In the genomic region with DNA sequence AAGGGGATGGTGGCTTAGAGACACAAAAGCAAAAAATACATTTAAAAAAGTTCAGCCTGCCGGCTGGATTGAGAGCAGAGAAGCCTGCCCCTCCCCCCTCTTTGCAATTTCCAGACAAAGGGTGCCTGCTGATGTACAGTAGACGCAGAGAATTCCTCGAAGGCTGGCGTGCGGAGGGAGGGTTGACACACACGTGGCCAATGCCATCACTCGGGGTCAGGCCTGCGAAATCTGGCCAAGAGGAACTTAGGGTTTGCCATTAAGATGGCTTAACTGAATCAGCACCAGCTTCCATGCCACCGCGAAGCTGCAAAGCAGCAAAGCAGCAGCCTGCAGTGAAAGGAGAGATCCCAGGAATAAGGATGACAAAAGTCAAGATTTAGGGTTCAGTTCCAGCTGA, we compare ENCODE assay signal across 8 mouse cellular contexts. TPM values are rescaled to one million over a fixed set of nuclear protein-coding genes. Genes with fewer than 3 reads are reported as not detected.
DNase-seq lines count a peak whose midpoint lies in the region; ATAC-seq and TF ChIP-seq lines count a peak whose summit lies in the region.

No protein-coding gene starts in this region.

- H3K9me3 ChIP-seq in ES-Bruce4 (replicated peaks; ENCODE audit: control insufficient read depth, insufficient read depth, low read length, poor library complexity, severe bottlenecking): no peaks in the 10 kb centered on the region
- H3K9me3 ChIP-seq in forebrain, embryonic 11.5 days (ENCODE audit: control insufficient read depth, low read length): no peaks in the 10 kb centered on the region; the same call in 1 of the 2 replicates
- no peaks in the 10 kb centered on the region for H3K9me3 ChIP-seq in intestine, embryonic 14.5 days (ENCODE audit: control insufficient read depth, low read length)
- H3K9me3 ChIP-seq in lung, postnatal 0 days (ENCODE audit: low read length): no peaks in the 10 kb centered on the region

- TF ChIP-seq CTCF in ES-Bruce4 (IDR thresholded peaks at IDR 0.05; ENCODE audit: low read depth, low read length): no peak
- no peak for TF ChIP-seq CTCF in lung, postnatal 0 days (IDR thresholded peaks at IDR 0.05)

- no peak for TF ChIP-seq POLR2A in ES-Bruce4 (IDR thresholded peaks at IDR 0.05; ENCODE audit: insufficient read depth, low read length)

- no peak overlapping the region for H3K4me3 ChIP-seq in ES-Bruce4 (ENCODE audit: low read depth, low read length)
- peak overlapping the region; percentile 100 for H3K4me3 ChIP-seq in forebrain, embryonic 11.5 days (ENCODE audit: low read depth, low read length)
- peak overlapping the region; percentile 92 for H3K4me3 ChIP-seq in intestine, embryonic 14.5 days (ENCODE audit: low read depth, low read length)
- H3K4me3 ChIP-seq in lung, postnatal 0 days (ENCODE audit: low read depth, low read length): no peak overlapping the region

- peak; percentile 82; the same call in 1 of the 2 replicates for TF ChIP-seq EP300 in ES-Bruce4 (IDR thresholded peaks at IDR 0.05; ENCODE audit: insufficient read depth, low read depth, low read length)
- no peak for TF ChIP-seq EP300 in lung, postnatal 0 days (IDR thresholded peaks at IDR 0.05)

- H3K4me1 ChIP-seq in ES-Bruce4 (ENCODE audit: control insufficient read depth, insufficient read depth, low read length): peaks cover 2% of the 10 kb centered on the region
- H3K4me1 ChIP-seq in forebrain, embryonic 11.5 days (replicated peaks; ENCODE audit: control insufficient read depth, insufficient read depth, low read length): peaks cover 4% of the 10 kb centered on the region; the same call in 1 of the 2 replicates
- peaks cover 20% of the 10 kb centered on the region for H3K4me1 ChIP-seq in intestine, embryonic 14.5 days (replicated peaks; ENCODE audit: control insufficient read depth, insufficient read depth, low read length)
- H3K4me1 ChIP-seq in lung, postnatal 0 days (ENCODE audit: insufficient read depth, low read depth, low read length): peaks cover 7% of the 10 kb centered on the region; the same call in 1 of the 2 replicates

- 0 out of 2 replicates have a peak, but pooled peaks have one; percentile 16 for ATAC-seq in forebrain, embryonic 11.5 days (replicated peaks; ENCODE audit: low FRiP score)
- ATAC-seq in intestine, embryonic 14.5 days (replicated peaks; ENCODE audit: low FRiP score, low TSS enrichment, low read depth): no peak
- no peak for ATAC-seq in lung, postnatal 0 days

- no peaks in the 10 kb centered on the region for H3K27me3 ChIP-seq in ES-Bruce4 (ENCODE audit: control insufficient read depth, insufficient read depth, low read length, poor library complexity, severe bottlenecking)
- H3K27me3 ChIP-seq in forebrain, embryonic 11.5 days (ENCODE audit: control insufficient read depth, insufficient read depth, low read length): no peaks in the 10 kb centered on the region
- H3K27me3 ChIP-seq in intestine, embryonic 14.5 days (replicated peaks; ENCODE audit: control insufficient read depth, insufficient read depth, low read length): no peaks in the 10 kb centered on the region
- H3K27me3 ChIP-seq in lung, postnatal 0 days (replicated peaks; ENCODE audit: insufficient read depth, low read length): no peaks in the 10 kb centered on the region

- no peak overlapping the region for H3K9ac ChIP-seq in ES-Bruce4 (ENCODE audit: low read depth, poor library complexity, severe bottlenecking)
- peak overlapping the region; percentile 61 for H3K9ac ChIP-seq in forebrain, embryonic 11.5 days (ENCODE audit: low read length)
- peak overlapping the region; percentile 100 for H3K9ac ChIP-seq in intestine, embryonic 14.5 days (ENCODE audit: low read length)
- H3K9ac ChIP-seq in lung, postnatal 0 days (replicated peaks; ENCODE audit: low read depth): no peak overlapping the region

- no peaks in the 10 kb centered on the region for H3K36me3 ChIP-seq in ES-Bruce4 (ENCODE audit: control insufficient read depth, insufficient read depth, low read length, poor library complexity, severe bottlenecking)
- no peaks in the 10 kb centered on the region; the same call in 1 of the 2 replicates for H3K36me3 ChIP-seq in forebrain, embryonic 11.5 days (ENCODE audit: control insufficient read depth, insufficient read depth, low read length)
- 0 out of 2 replicates have a peak, but pooled peaks cover 3% of the 10 kb centered on the region for H3K36me3 ChIP-seq in intestine, embryonic 14.5 days (ENCODE audit: control insufficient read depth, insufficient read depth, low read length)
- no peaks in the 10 kb centered on the region for H3K36me3 ChIP-seq in lung, postnatal 0 days (ENCODE audit: insufficient read depth, low read length)

- H3K27ac ChIP-seq in ES-Bruce4 (ENCODE audit: insufficient read depth, low read length): peak overlapping the region; percentile 35; the same call in 1 of the 2 replicates
- H3K27ac ChIP-seq in forebrain, embryonic 11.5 days (ENCODE audit: low read depth, low read length): peak overlapping the region; percentile 65
- peak overlapping the region; percentile 77 for H3K27ac ChIP-seq in intestine, embryonic 14.5 days (ENCODE audit: low read depth)
- 0 out of 2 replicates have a peak overlapping the region, but pooled peaks have one; percentile 4 for H3K27ac ChIP-seq in lung, postnatal 0 days (ENCODE audit: low read length)

- H3K4me2 ChIP-seq in forebrain, embryonic 11.5 days (ENCODE audit: low read depth, low read length, severe bottlenecking): peak overlapping the region; percentile 63
- peak overlapping the region; percentile 55 for H3K4me2 ChIP-seq in intestine, embryonic 14.5 days (ENCODE audit: low read length)
- H3K4me2 ChIP-seq in lung, postnatal 0 days (replicated peaks; ENCODE audit: low read depth, low read length): peak overlapping the region; percentile 52

- DNase-seq in cerebellum, postnatal 25 days: peak; percentile 34 to 52
- DNase-seq in cerebellum, adult 8-10 months: no peak
- DNase-seq in forebrain, embryonic 11.5 days (ENCODE audit: low spot score): peak; percentile 82
- peak; percentile 82 for DNase-seq in intestine, embryonic 14.5 days (ENCODE audit: low spot score)
- peak; percentile 60 for DNase-seq in lung, postnatal 0 days (ENCODE audit: low spot score)
- DNase-seq in ovary, postnatal 36 days (ENCODE audit: low spot score): peak; percentile 45
- no peak for DNase-seq in spleen, postnatal 14 days (ENCODE audit: low spot score in 2 of 2)

- WGBS in forebrain, embryonic 11.5 days: under 1% methylated on average over 10 of the region's 10 CpGs
- WGBS in intestine, embryonic 14.5 days: 4% methylated on average over 10 of the region's 10 CpGs
- 3% methylated on average over 10 of the region's 10 CpGs for WGBS in lung, postnatal 0 days

RNA-seq across cellular contexts. Expression of a gene that starts 5.0 kb away (rescaled TPM):
- polyA plus RNA-seq in ES-Bruce4 (2011; ENCODE audit: insufficient read depth, insufficient read length, low read depth, missing spikeins): 31.3 and 32.6 TPM in 2 replicates
- polyA plus RNA-seq in forebrain, embryonic 11.5 days (2014; fragmentation: Nextera tagmentation; extraction: Ambion mirVana): 150 and 171 TPM in 2 replicates
- polyA plus RNA-seq in intestine, embryonic 14.5 days (2014; fragmentation: Nextera tagmentation; extraction: Ambion mirVana): 55.3 and 59.3 TPM in 2 replicates
- 51.7 and 63.2 TPM in 2 replicates for polyA plus RNA-seq in lung, postnatal 0 days (2015; fragmentation: Nextera tagmentation; extraction: Ambion mirVana)

Comparison
In these comparisons a context has a peak if more than half of its experiments do, and no peak if none do; other contexts are left out.
1. DNase-seq: peak in cerebellum, postnatal 25 days (2 of 2), forebrain, embryonic 11.5 days (single experiment), intestine, embryonic 14.5 days (single experiment), lung, postnatal 0 days (single experiment) and ovary, postnatal 36 days (single experiment); none in cerebellum, adult 8-10 months (single experiment) and spleen, postnatal 14 days (0 of 2).
2. H3K27ac ChIP-seq: peak in every context shown above with its lines; median percentile 77 in intestine, embryonic 14.5 days; 65 in forebrain, embryonic 11.5 days; 35 in ES-Bruce4; 4 in lung, postnatal 0 days.
3. H3K4me3 ChIP-seq: peak in forebrain, embryonic 11.5 days (single experiment) and intestine, embryonic 14.5 days (single experiment); none in ES-Bruce4 (single experiment) and lung, postnatal 0 days (single experiment).
4. H3K9ac ChIP-seq: peak in forebrain, embryonic 11.5 days (single experiment) and intestine, embryonic 14.5 days (single experiment); none in ES-Bruce4 (single experiment) and lung, postnatal 0 days (single experiment).
5. Peak in every context shown above with its lines, with median percentiles within 50 percentile points of each other: H3K4me2 ChIP-seq.